Mouse (Mus musculus): ENCODE measurements at regions not wholly inside any gene's neighbourhood (a gene's known extent, or its start where the extent isn't known, plus 50 kb on each side); places are given as distances from the start of the nearest gene placed in this dataset.

- DNase-seq, result no peak
Measured at GRCm38 (mm10) chr17:7623392-7623791, 203.7 kb downstream of the Fndc1 start.

- no peak for DNase-seq
Measured at GRCm38 (mm10) chr17:7621262-7621661, 205.8 kb downstream of the Fndc1 start.

GRCm38 (mm10) chr17:7620166-7620565, 206.9 kb downstream of the Fndc1 start:
- DNase-seq, result no peak

- DNase-seq, result no peak
Measured at GRCm38 (mm10) chr17:7619641-7620040, 207.5 kb downstream of the Fndc1 start.

GRCm38 (mm10) chr17:7608046-7608445, 219.1 kb downstream of the Fndc1 start:
- peak; percentile 5 to 7 for DNase-seq

GRCm38 (mm10) chr17:7607431-7607830, 219.7 kb downstream of the Fndc1 start:
- no peak for DNase-seq

- no peak for DNase-seq
Measured at GRCm38 (mm10) chr17:7604813-7605504, 219.7 kb upstream of the Unc93a2 start.

- DNase-seq, result no peak
Measured at GRCm38 (mm10) chr17:7604096-7604495, 218.8 kb upstream of the Unc93a2 start.

- DNase-seq, result no peak
Measured at GRCm38 (mm10) chr17:7600555-7600954, 215.3 kb upstream of the Unc93a2 start.

- no peak for DNase-seq
Measured at GRCm38 (mm10) chr17:7597481-7597880, 212.2 kb upstream of the Unc93a2 start.

- no peak for DNase-seq
Measured at GRCm38 (mm10) chr17:7594801-7595200, 209.5 kb upstream of the Unc93a2 start.

- no peak for DNase-seq
Measured at GRCm38 (mm10) chr17:7592491-7592890, 207.2 kb upstream of the Unc93a2 start.

- no peak for DNase-seq
Measured at GRCm38 (mm10) chr17:7582866-7583398, 197.7 kb upstream of the Unc93a2 start.

GRCm38 (mm10) chr17:7579031-7579430, 193.8 kb upstream of the Unc93a2 start:
- DNase-seq, result no peak

- no peak for DNase-seq
Measured at GRCm38 (mm10) chr17:7578003-7578402, 192.7 kb upstream of the Unc93a2 start.

GRCm38 (mm10) chr17:7577227-7577626, 192.0 kb upstream of the Unc93a2 start:
- DNase-seq, result peak in 1 of 2 experiments; percentile 27

GRCm38 (mm10) chr17:7571481-7571880, 186.2 kb upstream of the Unc93a2 start:
- DNase-seq, result no peak

- no peak for DNase-seq
Measured at GRCm38 (mm10) chr17:7568482-7568881, 183.2 kb upstream of the Unc93a2 start.

GRCm38 (mm10) chr17:7565771-7566170, 180.5 kb upstream of the Unc93a2 start:
- no peak for DNase-seq

- no peak for DNase-seq
Measured at GRCm38 (mm10) chr17:7562940-7563339, 177.7 kb upstream of the Unc93a2 start.

GRCm38 (mm10) chr17:7548456-7548855, 163.2 kb upstream of the Unc93a2 start:
- peak in 1 of 2 experiments; percentile 7 for DNase-seq

GRCm38 (mm10) chr17:7538402-7539087, 153.3 kb upstream of the Unc93a2 start:
- DNase-seq, result no peak

GRCm38 (mm10) chr17:7537618-7538266, 152.5 kb upstream of the Unc93a2 start:
- DNase-seq, result no peak

- no peak for DNase-seq
Measured at GRCm38 (mm10) chr17:7537210-7537609, 151.9 kb upstream of the Unc93a2 start.
